Mouse (Mus musculus): Measurements from ENCODE around the gene Mtcl1. TPM values are rescaled to one million over a fixed set of nuclear protein-coding genes. Genes with fewer than 3 reads are reported as not detected.
A peak's percentile ranks its signal among the peaks of the same experiment; 100 is the strongest.

Mtcl1 gene
- polyA plus RNA-seq, 1 experiment from 2014 or later: 1.8 TPM

GRCm38 (mm10) chr17:66457278-66457677 is 7.7 kb upstream of the Mtcl1 start:
- Histone ChIP-seq H3K27ac (replicated peaks) (no peak overlapping the region), H3K4me3 (ENCODE audit: low read depth, low read length) (no peak overlapping the region), H3K4me1 (replicated peaks; ENCODE audit: control insufficient read depth, insufficient read depth) (no peaks in the 10 kb centered on the region), H3K36me3 (ENCODE audit: control insufficient read depth, insufficient read depth, low read length) (no peaks in the 10 kb centered on the region), H3K9me3 (ENCODE audit: control insufficient read depth, low read length) (no peaks in the 10 kb centered on the region), H3K9ac (ENCODE audit: low read length) (no peak overlapping the region), H3K27me3 (ENCODE audit: control insufficient read depth, insufficient read depth, low read length) (no peaks in the 10 kb centered on the region), H3K4me2 (replicated peaks; ENCODE audit: low read depth) (no peak overlapping the region)
- no peak for DNase-seq (ENCODE audit: low spot score)
- TF ChIP-seq CTCF (IDR thresholded peaks at IDR 0.05; ENCODE audit: low read depth) (no peak), EP300 (optimal IDR thresholded peaks at IDR 0.05) (no peak)
- ATAC-seq (ENCODE audit: low FRiP score, low TSS enrichment): no peak
- 88% methylated on average over 1 of the region's 1 CpGs for WGBS

- Histone ChIP-seq H3K9me3 (ENCODE audit: control insufficient read depth, low read length) (no peaks in the 10 kb centered on the region), H3K4me2 (replicated peaks; ENCODE audit: low read depth) (peak overlapping the region; percentile 95), H3K9ac (ENCODE audit: low read length) (no peak overlapping the region), H3K27me3 (ENCODE audit: control insufficient read depth, insufficient read depth, low read length) (no peaks in the 10 kb centered on the region), H3K4me1 (replicated peaks; ENCODE audit: control insufficient read depth, insufficient read depth) (no peaks in the 10 kb centered on the region; the same call in 1 of the 2 replicates), H3K4me3 (ENCODE audit: low read depth, low read length) (no peak overlapping the region), H3K27ac (replicated peaks) (no peak overlapping the region), H3K36me3 (ENCODE audit: control insufficient read depth, insufficient read depth, low read length) (no peaks in the 10 kb centered on the region)
- ATAC-seq (ENCODE audit: low FRiP score, low TSS enrichment) (no peak; the same call in 1 of the 2 replicates), DNase-seq (ENCODE audit: low spot score) (peak; percentile 88)
- WGBS: 2% methylated on average over 11 of the region's 11 CpGs
- TF ChIP-seq CTCF (IDR thresholded peaks at IDR 0.05; ENCODE audit: low read depth): peak; percentile 91
- no peak for TF ChIP-seq EP300 (optimal IDR thresholded peaks at IDR 0.05)
These were observed 1.6 kb upstream of the Mtcl1 start for GRCm38 (mm10) chr17:66451143-66451542.

DNA sequence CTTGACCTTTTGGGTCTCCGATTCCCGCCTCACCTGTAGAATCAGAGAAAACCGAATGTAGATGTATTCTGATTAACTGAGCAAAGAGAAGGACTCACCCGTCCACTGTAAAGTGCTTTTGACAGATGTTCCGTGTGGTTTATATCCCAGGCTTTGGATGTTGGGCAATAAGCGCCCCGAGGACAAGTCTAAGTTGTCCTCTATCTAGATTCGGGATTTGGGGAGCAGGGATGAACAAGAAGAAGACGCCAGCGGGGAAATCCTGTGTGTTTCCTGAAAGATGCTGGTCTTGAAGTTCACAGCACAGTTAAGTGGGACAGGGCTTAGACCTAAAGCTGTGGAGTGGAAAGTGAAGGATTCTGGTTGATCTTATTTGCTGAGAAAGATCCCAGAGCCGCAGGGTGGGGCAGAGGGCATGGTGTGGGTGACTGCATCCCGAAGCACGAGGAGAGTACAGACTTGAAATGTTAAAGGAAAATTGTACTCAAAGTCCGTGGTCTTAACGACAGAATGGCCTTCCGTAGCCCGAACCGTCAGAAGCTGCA is 1.0 kb upstream of the Mtcl1 start:
- peak overlapping the region; percentile 78; the same call in 1 of the 2 replicates for H3K27ac ChIP-seq (replicated peaks)
- no peaks in the 10 kb centered on the region for H3K27me3 ChIP-seq (ENCODE audit: control insufficient read depth, insufficient read depth, low read length)
- H3K4me1 ChIP-seq (replicated peaks; ENCODE audit: control insufficient read depth, insufficient read depth): no peaks in the 10 kb centered on the region; the same call in 1 of the 2 replicates
- WGBS: 7% methylated on average over 18 of the region's 18 CpGs
- no peaks in the 10 kb centered on the region for H3K36me3 ChIP-seq (ENCODE audit: control insufficient read depth, insufficient read depth, low read length)
- peak overlapping the region; percentile 77 for H3K4me3 ChIP-seq (ENCODE audit: low read depth, low read length)
- H3K4me2 ChIP-seq (replicated peaks; ENCODE audit: low read depth): peak overlapping the region; percentile 95
- no peaks in the 10 kb centered on the region for H3K9me3 ChIP-seq (ENCODE audit: control insufficient read depth, low read length)
- H3K9ac ChIP-seq (ENCODE audit: low read length): peak overlapping the region; percentile 13; the same call in 1 of the 2 replicates
- ATAC-seq (ENCODE audit: low FRiP score, low TSS enrichment): no peak
- TF ChIP-seq EP300 (optimal IDR thresholded peaks at IDR 0.05) (no peak), CTCF (IDR thresholded peaks at IDR 0.05; ENCODE audit: low read depth) (no peak)
- no peak for DNase-seq (ENCODE audit: low spot score)

- ATAC-seq (ENCODE audit: low FRiP score, low TSS enrichment): peak; percentile 36
- Histone ChIP-seq H3K4me3 (ENCODE audit: low read depth, low read length) (peak overlapping the region; percentile 77), H3K9ac (ENCODE audit: low read length) (peak overlapping the region; percentile 73), H3K4me1 (replicated peaks; ENCODE audit: control insufficient read depth, insufficient read depth) (no peaks in the 10 kb centered on the region; the same call in 1 of the 2 replicates), H3K27me3 (ENCODE audit: control insufficient read depth, insufficient read depth, low read length) (no peaks in the 10 kb centered on the region), H3K4me2 (replicated peaks; ENCODE audit: low read depth) (peak overlapping the region; percentile 95), H3K9me3 (ENCODE audit: control insufficient read depth, low read length) (no peaks in the 10 kb centered on the region), H3K27ac (replicated peaks) (peak overlapping the region; percentile 78), H3K36me3 (ENCODE audit: control insufficient read depth, insufficient read depth, low read length) (no peaks in the 10 kb centered on the region)
- TF ChIP-seq EP300 (optimal IDR thresholded peaks at IDR 0.05) (no peak), CTCF (IDR thresholded peaks at IDR 0.05; ENCODE audit: low read depth) (peak; percentile 57)
- under 1% methylated on average over 87 of the region's 136 CpGs for WGBS
- peak; percentile 36 for DNase-seq (ENCODE audit: low spot score)
These were observed 837 bp downstream of the Mtcl1 start for GRCm38 (mm10) chr17:66448421-66449405.

DNA sequence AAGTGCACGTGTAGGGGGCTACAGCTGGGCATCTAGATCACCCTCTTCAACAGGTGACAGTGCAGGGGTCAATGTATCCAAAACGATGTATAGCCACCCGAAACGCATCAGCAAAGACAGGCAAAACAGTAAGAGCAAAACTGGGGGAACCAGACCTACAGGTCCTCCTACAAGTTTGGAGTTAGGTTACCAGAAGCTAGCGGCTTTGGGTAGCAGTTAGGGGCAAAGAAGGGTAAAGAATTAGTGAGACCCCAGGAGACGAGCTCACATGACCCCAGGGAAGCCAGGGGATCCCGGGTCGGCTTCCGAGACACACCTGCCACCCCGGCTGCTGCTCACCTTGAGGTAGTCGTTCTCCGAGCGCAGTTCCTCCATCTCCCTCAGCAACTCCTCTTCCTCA is 1.6 kb downstream of the Mtcl1 start:
- DNase-seq (ENCODE audit: low spot score): no peak
- H3K4me1 ChIP-seq (replicated peaks; ENCODE audit: control insufficient read depth, insufficient read depth): no peaks in the 10 kb centered on the region; the same call in 1 of the 2 replicates
- H3K9me3 ChIP-seq (ENCODE audit: control insufficient read depth, low read length): no peaks in the 10 kb centered on the region
- WGBS: 3% methylated on average over 13 of the region's 13 CpGs
- peak overlapping the region; percentile 77 for H3K4me3 ChIP-seq (ENCODE audit: low read depth, low read length)
- no peaks in the 10 kb centered on the region for H3K36me3 ChIP-seq (ENCODE audit: control insufficient read depth, insufficient read depth, low read length)
- TF ChIP-seq CTCF (IDR thresholded peaks at IDR 0.05; ENCODE audit: low read depth) (no peak), EP300 (optimal IDR thresholded peaks at IDR 0.05) (no peak)
- peak overlapping the region; percentile 95 for H3K4me2 ChIP-seq (replicated peaks; ENCODE audit: low read depth)
- no peak overlapping the region for H3K27ac ChIP-seq (replicated peaks)
- no peak for ATAC-seq (ENCODE audit: low FRiP score, low TSS enrichment)
- H3K27me3 ChIP-seq (ENCODE audit: control insufficient read depth, insufficient read depth, low read length): no peaks in the 10 kb centered on the region
- H3K9ac ChIP-seq (ENCODE audit: low read length): peak overlapping the region; percentile 73

All from stomach, postnatal 0 days (tissue).